Mouse (Mus musculus): ENCODE data around the gene Sez6l2. TPM values are rescaled to one million over a fixed set of nuclear protein-coding genes. Genes with fewer than 3 reads are reported as not detected.
A peak's percentile ranks its signal among the peaks of the same experiment; 100 is the strongest.

Sez6l2 gene
- polyA plus RNA-seq, 1 experiment from 2014 or later = 85.0 TPM

GRCm38 (mm10) chr7:126965568-126965967, 15.2 kb downstream of the Sez6l2 start:
- Histone ChIP-seq H3K4me1 (ENCODE audit: control insufficient read depth, insufficient read depth, low read length) (no peaks in the 10 kb centered on the region), H3K9me3 (ENCODE audit: control insufficient read depth, low read length) (no peaks in the 10 kb centered on the region), H3K4me2 (ENCODE audit: low read depth, low read length) (no peak overlapping the region), H3K27me3 (ENCODE audit: control insufficient read depth, insufficient read depth, low read length) (no peaks in the 10 kb centered on the region), H3K36me3 (ENCODE audit: control insufficient read depth, insufficient read depth, low read length) (peaks cover 37% of the 10 kb centered on the region; the same call in 1 of the 2 replicates), H3K27ac (ENCODE audit: low read depth, low read length) (no peak overlapping the region), H3K9ac (replicated peaks; ENCODE audit: low read depth, low read length) (no peak overlapping the region), H3K4me3 (ENCODE audit: low read depth, low read length) (no peak overlapping the region)
- ATAC-seq (ENCODE audit: low read depth) = no peak
- WGBS = 57% methylated on average over 3 of the region's 3 CpGs

DNA sequence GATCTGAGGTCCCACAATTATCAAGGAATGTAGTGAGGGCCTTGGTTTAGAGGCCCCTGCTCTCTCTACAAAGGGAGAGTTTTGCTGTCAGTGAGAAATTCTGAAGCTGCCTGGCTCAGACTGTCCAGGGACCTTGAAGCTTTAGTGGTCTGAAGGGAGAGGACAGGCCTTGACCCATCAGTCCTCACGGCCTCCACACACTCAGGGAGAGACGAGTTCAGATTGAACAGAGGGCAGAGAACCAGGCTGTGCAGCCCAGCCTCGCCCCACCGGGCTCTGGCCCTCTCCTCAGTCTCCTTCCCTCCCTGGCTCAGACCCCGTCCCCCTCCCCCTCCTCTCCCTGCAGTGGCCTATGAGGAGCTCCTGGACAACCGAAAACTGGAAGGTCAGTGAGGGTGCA, 17.0 kb downstream of the Sez6l2 start:
- 68% methylated on average over 5 of the region's 6 CpGs for WGBS
- ATAC-seq (ENCODE audit: low read depth) = no peak
- Histone ChIP-seq H3K4me2 (ENCODE audit: low read depth, low read length) (no peak overlapping the region), H3K4me1 (ENCODE audit: control insufficient read depth, insufficient read depth, low read length) (no peaks in the 10 kb centered on the region), H3K36me3 (ENCODE audit: control insufficient read depth, insufficient read depth, low read length) (peaks cover 29% of the 10 kb centered on the region; the same call in 1 of the 2 replicates), H3K27ac (ENCODE audit: low read depth, low read length) (no peak overlapping the region), H3K9ac (replicated peaks; ENCODE audit: low read depth, low read length) (no peak overlapping the region), H3K9me3 (ENCODE audit: control insufficient read depth, low read length) (no peaks in the 10 kb centered on the region), H3K27me3 (ENCODE audit: control insufficient read depth, insufficient read depth, low read length) (no peaks in the 10 kb centered on the region), H3K4me3 (ENCODE audit: low read depth, low read length) (no peak overlapping the region)

- Histone ChIP-seq H3K27me3 (ENCODE audit: control insufficient read depth, insufficient read depth, low read length) (no peaks in the 10 kb centered on the region), H3K4me1 (ENCODE audit: control insufficient read depth, insufficient read depth, low read length) (0 out of 2 replicates have a peak, but pooled peaks cover 8% of the 10 kb centered on the region), H3K4me3 (ENCODE audit: low read depth, low read length) (no peak overlapping the region; the same call in 1 of the 2 replicates), H3K9me3 (ENCODE audit: control insufficient read depth, low read length) (no peaks in the 10 kb centered on the region), H3K9ac (replicated peaks; ENCODE audit: low read depth, low read length) (peak overlapping the region; percentile 80), H3K36me3 (ENCODE audit: control insufficient read depth, insufficient read depth, low read length) (peaks cover 19% of the 10 kb centered on the region), H3K4me2 (ENCODE audit: low read depth, low read length) (peak overlapping the region; percentile 87), H3K27ac (ENCODE audit: low read depth, low read length) (peak overlapping the region; percentile 96)
- WGBS = 11% methylated on average over 8 of the region's 8 CpGs
- no peak for ATAC-seq (ENCODE audit: low read depth)
These were observed 25.1 kb downstream of the Sez6l2 start for GRCm38 (mm10) chr7:126975493-126975892.

GRCm38 (mm10) chr7:126975893-126975949, 25.4 kb downstream of the Sez6l2 start, which contains the start of gene Cdipt:
Cdipt (plus strand) TSS chr7:126975914.
- H3K9me3 ChIP-seq (ENCODE audit: control insufficient read depth, low read length) = no peaks in the 10 kb centered on the region
- H3K9ac ChIP-seq (replicated peaks; ENCODE audit: low read depth, low read length) = peak within 1 kb of the TSS; percentile 80
- H3K4me1 ChIP-seq (ENCODE audit: control insufficient read depth, insufficient read depth, low read length) = 0 out of 2 replicates have a peak, but pooled peaks cover 8% of the 10 kb centered on the region
- H3K27me3 ChIP-seq (ENCODE audit: control insufficient read depth, insufficient read depth, low read length) = no peaks in the 10 kb centered on the region
- H3K36me3 ChIP-seq (ENCODE audit: control insufficient read depth, insufficient read depth, low read length) = peaks cover 19% of the 10 kb centered on the region
- WGBS = 0% methylated on average over 1 of the region's 1 CpGs
- ATAC-seq (ENCODE audit: low read depth) = no peak
- peak within 1 kb of the TSS; percentile 68 for H3K4me3 ChIP-seq (ENCODE audit: low read depth, low read length)
- peak within 1 kb of the TSS; percentile 96 for H3K27ac ChIP-seq (ENCODE audit: low read depth, low read length)
- peak within 1 kb of the TSS; percentile 87 for H3K4me2 ChIP-seq (ENCODE audit: low read depth, low read length)

- no peaks in the 10 kb centered on the region for H3K27me3 ChIP-seq (ENCODE audit: control insufficient read depth, insufficient read depth, low read length)
- ATAC-seq (ENCODE audit: low read depth) = peak; percentile 97
- WGBS = 0% methylated on average over 55 of the region's 55 CpGs
- H3K9ac ChIP-seq (replicated peaks; ENCODE audit: low read depth, low read length) = peak within 1 kb of the TSS; percentile 80
- peaks cover 16% of the 10 kb centered on the region for H3K36me3 ChIP-seq (ENCODE audit: control insufficient read depth, insufficient read depth, low read length)
- peak within 1 kb of the TSS; percentile 96 for H3K27ac ChIP-seq (ENCODE audit: low read depth, low read length)
- H3K4me1 ChIP-seq (ENCODE audit: control insufficient read depth, insufficient read depth, low read length) = 0 out of 2 replicates have a peak, but pooled peaks cover 8% of the 10 kb centered on the region
- H3K4me2 ChIP-seq (ENCODE audit: low read depth, low read length) = peak within 1 kb of the TSS; percentile 87
- H3K4me3 ChIP-seq (ENCODE audit: low read depth, low read length) = peak within 1 kb of the TSS; percentile 68
- no peaks in the 10 kb centered on the region for H3K9me3 ChIP-seq (ENCODE audit: control insufficient read depth, low read length)
These were observed 25.8 kb downstream of the Sez6l2 start, which contains the start of gene Cdiptos for GRCm38 (mm10) chr7:126975950-126976866. Cdiptos (minus strand) TSS chr7:126976098.

GRCm38 (mm10) chr7:126976878-126977459, 26.6 kb downstream of the Sez6l2 start:
- Histone ChIP-seq H3K4me3 (ENCODE audit: low read depth, low read length) (peak overlapping the region; percentile 68), H3K4me2 (ENCODE audit: low read depth, low read length) (peak overlapping the region; percentile 87), H3K9ac (replicated peaks; ENCODE audit: low read depth, low read length) (peak overlapping the region; percentile 80), H3K9me3 (ENCODE audit: control insufficient read depth, low read length) (no peaks in the 10 kb centered on the region), H3K4me1 (ENCODE audit: control insufficient read depth, insufficient read depth, low read length) (0 out of 2 replicates have a peak, but pooled peaks cover 8% of the 10 kb centered on the region), H3K27me3 (ENCODE audit: control insufficient read depth, insufficient read depth, low read length) (no peaks in the 10 kb centered on the region), H3K27ac (ENCODE audit: low read depth, low read length) (peak overlapping the region; percentile 96), H3K36me3 (ENCODE audit: control insufficient read depth, insufficient read depth, low read length) (peaks cover 18% of the 10 kb centered on the region)
- WGBS = 28% methylated on average over 14 of the region's 14 CpGs
- ATAC-seq (ENCODE audit: low read depth) = no peak

GRCm38 (mm10) chr7:126978841-126979240, 28.5 kb downstream of the Sez6l2 start:
- H3K27me3 ChIP-seq (ENCODE audit: control insufficient read depth, insufficient read depth, low read length) = no peaks in the 10 kb centered on the region
- WGBS = 95% methylated on average over 6 of the region's 6 CpGs
- no peak overlapping the region for H3K9ac ChIP-seq (replicated peaks; ENCODE audit: low read depth, low read length)
- H3K36me3 ChIP-seq (ENCODE audit: control insufficient read depth, insufficient read depth, low read length) = peaks cover 18% of the 10 kb centered on the region
- no peak overlapping the region for H3K27ac ChIP-seq (ENCODE audit: low read depth, low read length)
- no peaks in the 10 kb centered on the region for H3K9me3 ChIP-seq (ENCODE audit: control insufficient read depth, low read length)
- no peak overlapping the region for H3K4me2 ChIP-seq (ENCODE audit: low read depth, low read length)
- ATAC-seq (ENCODE audit: low read depth) = no peak
- H3K4me3 ChIP-seq (ENCODE audit: low read depth, low read length) = no peak overlapping the region
- 0 out of 2 replicates have a peak, but pooled peaks cover 8% of the 10 kb centered on the region for H3K4me1 ChIP-seq (ENCODE audit: control insufficient read depth, insufficient read depth, low read length)

GRCm38 (mm10) chr7:126981601-126982000, 31.2 kb downstream of the Sez6l2 start:
- Histone ChIP-seq H3K9me3 (ENCODE audit: control insufficient read depth, low read length) (no peaks in the 10 kb centered on the region), H3K4me1 (ENCODE audit: control insufficient read depth, insufficient read depth, low read length) (0 out of 2 replicates have a peak, but pooled peaks cover 8% of the 10 kb centered on the region), H3K27me3 (ENCODE audit: control insufficient read depth, insufficient read depth, low read length) (no peaks in the 10 kb centered on the region), H3K4me3 (ENCODE audit: low read depth, low read length) (no peak overlapping the region), H3K27ac (ENCODE audit: low read depth, low read length) (no peak overlapping the region), H3K4me2 (ENCODE audit: low read depth, low read length) (no peak overlapping the region), H3K9ac (replicated peaks; ENCODE audit: low read depth, low read length) (no peak overlapping the region), H3K36me3 (ENCODE audit: control insufficient read depth, insufficient read depth, low read length) (peaks cover 18% of the 10 kb centered on the region)
- no peak for ATAC-seq (ENCODE audit: low read depth)
- 87% methylated on average over 2 of the region's 2 CpGs for WGBS

- Histone ChIP-seq H3K9me3 (ENCODE audit: control insufficient read depth, low read length) (no peaks in the 10 kb centered on the region), H3K4me2 (ENCODE audit: low read depth, low read length) (no peak overlapping the region), H3K36me3 (ENCODE audit: control insufficient read depth, insufficient read depth, low read length) (peaks cover 18% of the 10 kb centered on the region), H3K9ac (replicated peaks; ENCODE audit: low read depth, low read length) (no peak overlapping the region), H3K27me3 (ENCODE audit: control insufficient read depth, insufficient read depth, low read length) (no peaks in the 10 kb centered on the region), H3K4me3 (ENCODE audit: low read depth, low read length) (no peak overlapping the region), H3K4me1 (ENCODE audit: control insufficient read depth, insufficient read depth, low read length) (0 out of 2 replicates have a peak, but pooled peaks cover 6% of the 10 kb centered on the region), H3K27ac (ENCODE audit: low read depth, low read length) (no peak overlapping the region)
- WGBS = 94% methylated on average over 4 of the region's 4 CpGs
- no peak for ATAC-seq (ENCODE audit: low read depth)
These were observed 31.7 kb downstream of the Sez6l2 start for GRCm38 (mm10) chr7:126982054-126982453.

All from neural tube, embryonic 14.5 days (tissue).